Mouse (Mus musculus): ENCODE data around the gene Fam181b. TPM values are rescaled to one million over a fixed set of nuclear protein-coding genes. Genes with fewer than 3 reads are reported as not detected.

The Fam181b gene
- not detected for polyA plus RNA-seq (2017; shearing (Covaris generic))

DNA sequence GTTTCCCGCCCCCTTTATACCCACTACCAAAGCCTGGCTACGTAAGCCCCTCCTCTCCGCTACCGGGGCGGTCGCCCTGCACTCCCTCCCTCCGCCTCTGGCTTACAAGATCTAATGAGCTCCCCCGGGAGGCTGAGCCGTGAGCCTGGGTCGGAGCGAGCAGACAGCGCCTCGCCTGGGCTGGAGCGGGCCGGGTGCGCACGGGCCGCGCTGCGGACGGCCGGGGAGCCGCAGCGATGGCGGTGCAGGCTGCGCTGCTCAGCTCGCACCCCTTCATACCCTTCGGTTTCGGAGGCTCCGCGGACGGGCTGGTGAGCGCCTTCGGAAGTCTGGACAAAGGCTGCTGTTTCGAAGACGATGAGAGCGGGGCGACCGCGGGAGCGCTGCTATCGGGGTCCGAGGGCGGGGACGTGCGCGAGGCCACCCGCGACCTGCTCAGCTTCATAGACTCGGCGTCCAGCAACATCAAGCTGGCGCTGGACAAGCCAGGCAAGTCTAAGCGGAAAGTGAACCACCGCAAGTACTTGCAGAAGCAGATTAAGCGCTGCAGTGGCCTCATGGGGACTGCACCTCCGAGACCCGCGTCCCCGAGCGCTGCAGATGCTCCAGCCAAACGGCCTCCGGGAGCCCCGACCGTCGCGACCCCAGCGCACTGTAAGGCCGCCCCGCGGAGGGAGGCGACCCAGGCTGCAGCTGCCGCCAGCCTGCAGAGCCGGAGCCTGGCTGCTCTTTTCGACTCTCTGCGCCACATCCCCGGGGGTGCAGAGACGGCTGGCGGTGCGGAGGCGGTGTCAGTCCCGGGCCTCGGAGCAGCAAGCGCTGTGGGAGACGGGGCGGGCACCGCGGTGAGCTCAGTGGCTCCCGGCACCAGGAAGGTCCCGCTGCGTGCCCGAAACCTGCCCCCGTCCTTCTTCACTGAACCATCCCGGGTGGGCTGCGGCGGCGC lies at the start of gene Fam181b:
Gene Fam181b, plus strand, starts transcription at position 81 of the 946 bp plus-strand sequence.

Other genes with a start within 250 kb of the Fam181b start
- 3.7 TPM for gene Ddias, start 205.6 kb upstream of the Fam181b start, polyA plus RNA-seq (2017; shearing (Covaris generic))
- 22.8 TPM for gene Prcp, start 205.4 kb upstream of the Fam181b start, polyA plus RNA-seq (2017; shearing (Covaris generic))